Mouse (Mus musculus) Muller cell, postnatal 12 days (primary cell): ENCODE measurements around the gene Rnpep.
"Not testable (repeated sequence)": the region's sequence is repeated elsewhere in the genome, so short reads cannot be mapped to it uniquely, and the experiment has no call there.

Experiments
- DNase-seq: peaks from one replicate; pipeline ENCODE4 v3.0.0-alpha.2; 2015; ENCODE audit errors: inconsistent ontology term

The Rnpep gene

DNA sequence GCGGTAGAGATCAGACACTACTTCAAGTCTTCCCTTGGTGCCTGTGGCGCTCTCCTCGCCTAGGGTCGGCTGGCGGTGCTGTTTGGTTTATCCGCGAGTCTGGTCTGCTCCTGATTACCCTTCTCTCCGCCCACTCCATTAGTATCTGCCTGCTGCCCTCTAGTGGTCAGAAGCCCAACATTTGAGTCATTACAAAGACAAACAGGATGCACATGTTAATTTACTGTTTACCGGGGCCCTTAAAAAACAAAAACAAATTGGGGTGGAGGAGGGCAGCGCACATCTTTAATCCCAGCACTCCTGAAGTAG lies 24.8 kb downstream of the Rnpep start:
- peak; percentile 80 for DNase-seq

DNA sequence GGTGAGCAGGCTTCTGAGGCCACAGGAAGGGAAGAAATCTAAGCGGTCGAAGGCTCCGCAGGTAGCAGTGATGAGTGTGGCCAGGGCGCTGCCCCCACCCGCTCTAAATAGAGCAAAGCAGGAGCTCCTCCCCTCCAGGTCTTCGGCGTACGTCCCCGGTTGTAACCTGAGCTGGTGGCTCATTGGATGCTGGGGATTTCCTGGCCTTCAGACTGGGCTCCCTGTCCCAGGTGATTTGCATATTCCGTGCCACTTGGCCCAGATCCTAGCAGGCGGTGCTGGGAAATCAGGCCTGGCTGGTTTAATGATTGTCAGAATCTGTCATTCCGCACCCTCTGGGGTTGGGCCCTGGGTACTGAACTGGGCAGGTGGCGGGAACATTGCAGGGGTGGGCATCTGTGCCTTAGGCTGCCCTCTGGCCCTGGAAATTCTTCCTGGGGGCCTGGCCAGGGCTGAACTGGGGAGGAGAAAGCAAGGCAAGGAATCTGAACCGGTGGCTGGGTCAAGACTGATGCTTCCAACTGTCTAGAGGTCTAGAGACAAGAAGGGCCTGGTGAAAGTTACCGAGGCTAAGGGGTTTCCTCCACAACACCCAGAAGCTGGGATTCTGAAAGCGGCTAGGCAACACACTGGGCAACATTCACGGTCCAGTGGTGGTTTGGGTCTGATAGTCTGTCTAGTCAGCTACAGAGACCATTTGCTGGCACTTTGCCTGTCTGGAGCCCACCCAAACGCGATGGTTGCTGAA lies 25.3 kb downstream of the Rnpep start, which contains the start of gene Elf3:
Gene Elf3 (minus strand): TSS at position 189 of the 748 bp plus-strand sequence.
- peak; percentile 52 for DNase-seq

DNA sequence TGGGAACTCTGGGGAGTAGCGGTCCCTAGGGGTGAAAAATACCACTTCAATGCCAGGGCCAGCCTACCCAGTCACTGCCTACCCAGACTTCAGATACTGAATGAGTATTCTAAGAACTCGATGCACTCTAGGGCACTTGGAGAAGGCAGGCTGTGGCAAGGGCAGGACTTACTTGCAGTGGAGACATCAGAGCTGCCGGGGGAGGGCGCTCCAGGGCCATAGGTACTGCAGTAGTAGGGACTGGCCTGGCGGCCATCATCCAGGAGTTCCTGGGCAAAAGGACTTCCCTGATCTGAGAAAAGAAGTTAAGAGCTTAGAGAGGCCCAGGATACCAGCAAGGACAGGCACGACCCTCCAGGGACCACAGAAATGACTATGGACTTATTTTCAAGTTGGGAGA lies 27.6 kb downstream of the Rnpep start:
- no peak for DNase-seq

DNA sequence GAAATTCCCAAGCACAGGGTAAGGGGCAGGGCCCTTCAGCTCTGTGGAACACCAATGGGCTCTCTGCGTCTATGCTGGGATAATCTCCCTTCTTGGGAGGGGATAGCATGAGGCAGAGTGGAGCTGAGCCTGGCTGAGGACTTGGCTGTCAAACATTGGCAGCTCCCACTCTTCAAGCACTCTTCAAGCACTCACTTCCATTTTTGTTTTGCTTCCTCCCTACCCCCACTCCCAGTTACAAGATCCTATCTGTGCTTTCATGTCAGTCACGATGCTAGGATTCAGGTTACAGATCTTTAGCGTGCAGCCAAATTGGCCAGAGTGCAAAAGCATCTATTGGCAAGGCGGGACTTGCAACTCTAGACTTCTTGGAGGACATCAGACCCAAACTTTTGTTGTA lies 31.0 kb downstream of the Rnpep start:
- DNase-seq, result no peak

DNA sequence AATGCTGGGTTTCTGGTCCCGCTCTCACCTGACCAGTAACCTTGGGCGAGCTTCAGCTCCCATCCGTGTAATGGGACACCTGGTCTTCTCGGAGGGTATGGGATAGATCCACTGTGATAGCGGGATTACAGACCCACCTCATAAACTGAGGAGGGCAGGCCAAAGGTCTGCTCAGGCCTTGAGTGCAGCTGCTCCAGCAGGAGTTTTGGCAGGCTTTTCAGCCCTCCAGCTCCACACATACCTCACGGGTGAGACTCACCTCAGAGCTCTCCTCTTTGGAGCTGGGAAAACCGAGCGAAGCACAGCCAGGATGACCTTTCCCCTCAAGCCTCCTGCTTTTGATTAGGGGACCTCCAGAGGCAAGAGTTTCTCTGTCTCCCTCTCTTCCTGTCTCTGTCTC lies 32.5 kb downstream of the Rnpep start:
- DNase-seq, result no peak

DNA sequence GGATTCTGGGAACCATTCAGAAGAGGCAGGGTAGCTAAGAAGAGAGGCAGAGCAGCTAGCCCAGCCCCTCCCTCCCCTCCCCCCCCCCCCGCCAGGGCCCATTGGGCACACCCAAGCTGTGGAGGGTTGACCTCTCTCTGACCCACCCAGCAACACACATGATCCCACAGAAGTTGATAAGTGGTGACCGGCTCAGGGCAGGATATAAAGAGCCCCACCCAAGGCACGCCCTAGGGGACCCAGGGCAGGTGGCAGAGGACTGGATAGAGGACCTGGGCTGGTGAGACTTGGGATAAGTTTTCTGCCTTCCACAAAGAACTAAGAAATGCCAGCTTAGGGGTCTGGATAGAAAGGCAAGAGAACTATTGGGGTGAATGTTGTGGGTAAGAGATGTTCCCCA lies 33.2 kb downstream of the Rnpep start:
- DNase-seq, result no peak

DNA sequence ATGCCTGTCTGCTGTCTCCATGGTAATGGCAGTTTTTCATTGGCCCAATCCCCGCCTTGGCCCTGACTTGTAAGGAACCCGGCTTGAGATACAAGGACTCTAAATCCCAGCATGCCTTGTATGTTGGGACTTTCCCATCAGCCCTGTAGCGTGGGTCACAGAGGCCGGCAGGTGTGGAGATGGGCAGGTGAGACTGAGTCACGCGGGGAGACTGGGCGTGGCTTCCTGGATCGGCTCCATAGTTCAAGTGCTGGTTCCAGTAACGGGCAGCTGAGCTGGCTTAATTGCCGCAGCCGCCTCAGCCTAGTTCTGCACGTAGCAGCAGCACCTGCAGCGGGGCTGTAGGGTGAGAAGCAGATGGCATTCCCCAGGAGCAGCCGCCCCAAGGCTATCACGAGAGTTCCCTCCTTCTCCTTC lies 35.4 kb downstream of the Rnpep start:
- DNase-seq, result no peak

DNA sequence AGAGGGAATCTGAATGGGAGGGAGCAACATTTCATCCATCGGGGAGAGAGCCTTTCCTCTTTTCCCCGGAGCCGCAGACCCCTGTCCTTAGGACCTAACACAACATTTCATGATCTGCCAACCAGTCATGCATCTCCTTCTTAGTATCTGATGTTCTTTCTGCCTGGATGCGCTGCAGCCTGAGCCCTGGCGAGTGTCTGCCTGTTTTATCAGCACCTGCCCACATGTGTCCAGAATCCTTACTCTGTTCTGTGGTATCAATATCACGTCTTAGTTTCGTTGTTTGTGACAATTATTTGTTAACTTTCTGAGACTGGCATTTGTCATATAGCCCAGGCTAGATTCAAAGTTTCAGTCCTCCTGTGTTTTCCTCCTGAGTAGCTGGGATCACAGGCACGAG lies 39.9 kb downstream of the Rnpep start:
- no peak for DNase-seq

DNA sequence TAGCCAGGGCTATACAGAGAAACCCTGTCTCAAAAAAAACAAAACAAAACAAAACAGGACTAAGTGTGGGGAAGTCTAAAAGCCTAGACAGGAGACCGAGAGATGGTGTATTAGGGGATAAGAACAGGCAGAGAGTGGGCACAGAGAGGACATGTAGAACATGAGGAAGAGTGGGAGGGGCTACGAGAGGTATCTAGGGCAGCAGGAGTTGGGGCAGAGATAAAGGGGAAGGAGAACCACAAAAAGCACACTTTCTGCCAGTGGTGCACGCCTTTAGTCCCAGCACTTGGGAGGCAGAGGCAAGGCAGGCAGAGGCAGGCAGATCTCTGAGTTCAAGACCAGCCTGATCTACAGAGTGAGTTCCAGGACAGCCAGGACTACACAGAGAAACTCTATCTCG lies 43.7 kb downstream of the Rnpep start:
- not testable (repeated sequence) for DNase-seq

DNA sequence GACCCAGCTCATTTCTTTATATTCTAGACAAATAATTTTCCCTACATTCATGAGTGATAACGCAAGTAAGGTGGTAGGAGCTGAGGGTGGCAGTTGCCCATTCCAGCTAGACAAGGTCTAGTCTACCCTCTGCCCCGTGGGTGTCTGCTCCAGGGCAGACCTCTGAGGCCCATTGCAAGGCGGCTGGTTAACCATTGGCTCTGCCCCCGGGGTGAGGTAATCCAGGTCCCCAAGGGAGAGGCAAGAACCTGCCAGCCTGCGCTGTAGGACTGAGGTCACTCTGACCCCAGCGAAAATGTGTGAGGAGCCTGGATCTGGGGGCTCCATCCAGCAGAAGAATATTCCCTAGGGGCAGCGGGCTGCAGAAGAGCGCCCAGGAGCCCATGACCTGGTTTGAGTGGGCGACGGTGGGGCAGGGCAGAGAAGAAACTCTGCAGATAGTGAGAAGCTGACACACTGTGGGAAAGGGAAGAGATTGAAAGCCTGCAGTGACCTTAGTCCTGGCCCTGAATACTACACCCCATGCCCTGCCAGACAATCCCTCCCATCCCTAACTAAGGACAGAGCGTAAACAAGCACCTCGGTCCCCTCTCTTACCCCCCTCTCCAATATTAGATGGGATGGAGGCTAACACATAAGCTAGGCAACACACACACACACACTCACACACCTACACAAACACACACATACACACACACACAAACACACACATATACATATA lies 46.6 kb downstream of the Rnpep start:
- no peak for DNase-seq

DNA sequence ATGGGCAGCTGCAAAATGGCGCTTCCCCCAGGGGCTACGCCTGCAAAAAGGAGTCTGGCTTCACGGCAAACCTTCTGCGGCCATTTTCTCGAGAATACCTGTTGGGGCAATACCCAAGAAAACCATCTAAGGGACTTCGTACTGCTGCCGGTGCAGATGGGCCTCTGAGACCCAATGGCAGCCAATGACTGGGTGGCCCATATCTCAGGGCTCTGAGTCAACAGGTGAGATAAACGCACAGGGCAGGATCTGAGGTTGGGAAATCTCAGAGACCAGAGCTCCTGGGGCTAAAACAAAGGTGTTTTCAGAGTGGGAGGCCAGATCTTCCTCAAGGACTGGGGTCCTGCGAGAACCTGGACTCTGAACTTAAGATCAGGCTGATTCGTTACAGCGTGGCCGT lies 49.1 kb downstream of the Rnpep start:
- DNase-seq, result no peak

DNA sequence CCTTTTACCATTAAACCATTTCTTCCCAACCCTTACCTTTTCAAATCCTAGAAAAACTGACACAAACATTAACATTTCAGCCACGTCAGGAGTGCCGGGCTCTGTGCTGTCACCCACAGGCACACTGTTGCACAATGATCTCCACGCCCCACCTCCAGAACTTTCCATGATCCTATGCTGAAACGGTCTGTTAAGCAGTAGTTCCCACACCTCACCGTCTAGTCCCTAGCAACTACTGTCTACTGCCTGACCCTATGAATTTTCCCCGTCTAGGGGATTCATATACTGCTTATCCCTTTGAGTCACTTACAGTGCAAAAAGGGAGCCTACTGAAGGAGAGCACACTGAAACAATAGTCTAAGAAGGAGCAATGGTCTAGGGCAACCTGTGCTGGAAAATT lies 49.9 kb downstream of the Rnpep start:
- no peak for DNase-seq

DNA sequence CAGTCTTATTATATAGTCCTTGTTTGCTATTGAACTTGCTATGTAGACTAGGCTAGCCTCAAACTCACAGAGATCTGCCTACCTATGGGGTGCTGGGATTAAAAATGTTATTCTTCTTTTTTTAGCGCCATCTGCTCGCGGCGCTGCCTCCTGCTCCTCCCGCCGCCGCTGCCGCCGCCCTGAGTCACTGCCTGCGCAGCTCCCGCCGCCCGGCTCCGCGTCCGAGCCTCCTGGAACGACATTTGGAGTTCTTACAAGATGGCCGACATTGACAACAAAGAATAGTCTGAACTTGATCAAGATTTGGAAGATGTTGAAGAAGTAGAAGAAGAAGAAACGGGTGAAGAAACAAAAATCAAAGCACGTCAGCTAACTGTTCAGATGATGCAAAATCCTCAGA lies 52.0 kb downstream of the Rnpep start:
- not testable (repeated sequence) for DNase-seq

DNA sequence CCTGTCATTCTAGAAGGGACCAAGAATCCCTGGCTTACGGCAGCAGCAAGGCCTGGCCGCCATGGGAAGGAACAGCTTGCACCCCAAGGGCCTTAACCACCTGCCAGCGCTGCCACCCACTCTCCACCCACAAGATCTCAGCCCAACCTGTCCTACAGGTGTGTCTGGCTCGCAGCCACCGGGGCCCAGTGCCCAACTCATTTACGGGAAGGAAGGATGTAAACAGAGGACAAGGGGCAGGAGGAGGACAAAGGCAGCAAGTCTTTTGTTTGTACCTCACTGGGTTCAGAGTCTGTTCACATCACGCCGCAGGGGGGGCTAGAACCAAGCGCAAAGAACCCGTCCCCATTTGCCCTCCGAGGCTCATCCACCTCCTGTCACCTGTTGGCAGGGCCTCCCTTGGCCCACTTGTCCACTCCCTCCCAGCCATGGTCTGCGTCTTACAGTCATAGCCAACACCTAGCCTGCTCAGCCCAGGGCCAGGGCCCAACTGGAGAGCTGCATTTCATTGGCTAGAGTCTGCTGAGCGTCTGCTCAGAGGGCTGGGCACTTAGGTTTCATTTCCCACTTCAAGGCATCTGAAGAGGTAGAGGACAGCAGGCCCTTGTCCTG lies 56.4 kb downstream of the Rnpep start:
- DNase-seq, result no peak

DNA sequence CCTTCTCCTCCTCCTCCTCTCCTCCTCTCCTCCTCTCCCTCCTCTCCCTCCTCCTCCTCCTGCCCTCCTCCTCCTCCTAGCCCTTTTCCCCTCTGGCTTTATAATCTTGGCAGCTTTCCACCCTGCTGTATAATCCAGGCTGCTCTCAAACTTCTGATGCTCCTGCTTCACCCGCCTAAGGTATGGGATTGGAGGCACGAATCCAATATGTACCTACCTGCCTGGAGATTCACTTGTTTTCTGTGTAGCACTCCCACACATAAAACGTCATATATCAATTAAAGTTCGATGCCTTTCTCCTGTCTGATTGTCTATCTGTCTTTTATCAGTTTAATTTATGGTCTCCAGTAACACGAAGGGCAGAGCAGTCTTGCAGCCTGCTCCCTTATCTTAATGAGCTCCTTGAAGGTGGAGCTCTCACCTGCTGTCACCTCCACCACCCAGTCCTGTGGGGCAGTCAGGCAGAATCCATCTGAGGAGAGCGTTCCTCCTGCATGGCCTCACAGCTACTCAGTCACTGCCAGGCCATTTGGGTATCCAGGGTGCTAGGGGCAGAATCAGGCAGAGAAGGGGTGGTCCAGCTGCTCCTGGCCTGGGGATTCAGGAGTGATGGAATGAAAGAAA lies 58.8 kb downstream of the Rnpep start:
- no peak for DNase-seq

DNA sequence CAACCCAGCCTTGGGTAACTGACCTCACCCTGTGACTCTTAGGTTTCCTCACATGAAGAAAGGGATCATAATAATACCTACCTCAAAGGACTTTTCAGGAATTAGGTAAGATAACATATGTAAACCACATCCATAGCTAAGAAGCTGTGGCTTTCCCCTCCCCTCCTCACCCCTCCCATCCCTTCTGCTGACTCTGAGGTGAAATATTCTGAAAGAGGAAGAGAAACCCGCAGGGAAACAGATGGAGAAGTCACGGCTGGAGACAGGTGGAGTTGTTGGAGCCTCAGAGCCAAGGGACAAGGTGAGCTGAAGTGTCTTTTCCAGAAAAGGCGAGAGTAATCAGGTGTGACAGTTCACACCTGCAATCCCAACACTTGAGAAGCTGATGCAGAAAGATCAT lies 59.7 kb downstream of the Rnpep start:
- DNase-seq, result no peak

DNA sequence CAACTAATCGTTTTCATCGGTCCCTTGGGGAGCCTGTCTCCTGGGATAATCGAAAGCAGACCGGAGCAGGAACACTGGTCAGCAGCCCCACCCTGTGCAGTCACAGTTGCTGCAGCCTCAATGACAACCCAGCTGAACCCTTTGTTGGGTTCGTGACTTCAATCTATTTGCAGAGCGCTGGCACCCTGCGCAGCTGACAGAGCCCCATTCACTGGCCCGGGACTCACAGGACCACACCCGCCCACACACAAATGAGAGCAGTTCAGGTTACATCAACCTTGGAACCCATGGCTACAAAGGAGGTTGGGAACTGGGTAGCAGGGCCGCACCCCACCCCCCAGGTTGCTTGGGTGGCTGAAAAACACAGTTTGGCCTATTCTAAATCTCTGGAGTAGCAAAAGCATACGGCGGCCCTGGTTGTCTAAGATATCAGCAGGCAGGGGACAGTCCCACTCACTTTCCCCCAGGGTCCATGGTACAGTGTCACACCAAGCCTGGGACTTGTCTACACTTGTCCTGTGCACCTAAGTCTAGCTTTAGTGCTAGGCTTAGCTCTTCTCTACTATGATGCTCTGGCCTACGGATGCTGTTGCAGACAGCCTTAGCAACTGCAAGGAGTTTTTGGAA lies 66.2 kb downstream of the Rnpep start:
- no peak for DNase-seq

DNA sequence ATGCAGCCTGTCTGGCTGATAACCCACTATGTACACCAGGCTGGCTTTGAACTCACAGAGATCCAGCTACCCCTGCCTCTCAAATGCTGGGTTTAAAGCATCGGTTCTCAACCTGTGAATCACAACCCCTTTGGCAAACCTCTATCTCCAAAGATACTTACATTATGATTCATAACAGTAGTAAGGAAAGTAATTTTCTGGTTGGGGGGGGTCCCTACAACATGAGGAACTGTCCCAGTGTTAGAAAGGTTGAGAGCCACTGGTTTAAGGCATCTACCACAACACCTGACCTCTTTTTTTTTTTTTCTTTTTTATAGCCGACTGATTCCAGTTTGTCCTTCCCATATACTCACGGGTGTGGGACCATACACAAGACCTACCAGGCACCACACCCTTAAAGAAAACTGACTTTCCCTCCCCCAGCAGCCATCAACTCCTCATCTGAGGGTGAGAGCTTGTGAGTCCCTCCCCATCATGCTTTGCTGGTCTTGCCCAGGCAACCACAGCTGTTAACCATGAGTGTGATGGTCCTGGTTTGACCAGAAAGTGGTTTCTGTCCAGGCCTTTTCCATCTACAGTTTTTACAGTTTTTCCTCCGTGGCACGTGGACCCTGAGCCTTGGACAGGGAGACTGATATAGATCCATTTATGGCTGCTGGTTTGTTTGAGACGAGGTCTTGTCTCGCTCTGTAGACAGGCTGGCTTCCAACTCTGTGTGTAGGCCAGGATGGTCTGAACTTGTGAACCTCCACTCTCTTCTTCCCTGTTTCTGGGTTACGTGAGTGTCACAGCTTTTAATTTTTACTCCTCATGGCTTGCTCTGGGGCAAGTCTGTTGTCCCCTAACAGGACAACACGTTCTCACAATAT lies 69.9 kb downstream of the Rnpep start:
- no peak for DNase-seq
